19 mouse cellular contexts compared by ENCODE assay signal in the genomic region with DNA sequence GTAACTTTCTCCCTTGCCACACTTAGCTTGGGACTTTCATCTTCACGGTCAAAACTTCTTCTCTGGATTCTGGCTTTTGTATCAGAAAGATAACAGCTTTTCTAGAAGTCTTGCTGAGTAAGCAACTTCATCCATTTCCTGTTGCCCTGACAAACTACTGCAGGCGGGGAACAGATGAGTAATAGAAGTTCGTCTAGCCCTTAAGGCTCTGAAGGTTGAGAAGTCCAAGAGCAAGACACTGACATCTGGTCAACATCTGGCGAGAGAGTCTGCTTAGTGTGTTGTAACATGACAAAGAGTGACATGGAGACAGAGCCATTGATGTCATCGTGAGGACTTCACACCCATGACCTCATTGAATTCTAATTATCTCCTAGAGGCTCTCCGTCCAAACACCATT.
DNase-seq lines count a peak whose midpoint lies in the region; ATAC-seq and TF ChIP-seq lines count a peak whose summit lies in the region.
"Had no signal": no experiment of that assay in that cellular context is flagged by ENCODE, and none has a peak within 500 bp of the region (broad histone marks: within the 10 kb centered on the region; RNA-seq: fewer than 3 reads in every experiment).

No protein-coding gene starts in this region.

- no peak for ATAC-seq in lung, embryonic 14.5 days (ENCODE audit: insufficient read depth)
- ATAC-seq in liver, embryonic 12.5 days: no peak
- ATAC-seq: forebrain, embryonic 15.5 days had no signal

- H3K9ac ChIP-seq in lung, embryonic 14.5 days: no peak overlapping the region
- no peak overlapping the region for H3K9ac ChIP-seq in liver, embryonic 12.5 days
- H3K9ac ChIP-seq: forebrain, embryonic 15.5 days; hindbrain, embryonic 13.5 days; liver, embryonic 13.5 days had no signal

- no peaks in the 10 kb centered on the region for H3K36me3 ChIP-seq in lung, embryonic 14.5 days (ENCODE audit: insufficient read depth)
- H3K36me3 ChIP-seq in liver, embryonic 12.5 days: no peaks in the 10 kb centered on the region
- H3K36me3 ChIP-seq: forebrain, embryonic 15.5 days; hindbrain, embryonic 13.5 days; liver, embryonic 13.5 days had no signal

- 43% methylated on average over 6 of the region's 6 CpGs for WGBS in lung, embryonic 14.5 days
- 35% methylated on average over 6 of the region's 6 CpGs for WGBS in liver, embryonic 12.5 days (ENCODE audit: insufficient replicate concordance)

- DNase-seq in gastrocnemius, adult 2 months: no peak
- no peak for DNase-seq in gastrocnemius, postnatal 25 days
- DNase-seq in lung, embryonic 14.5 days: peak; percentile 45
- no peak for DNase-seq in lung, postnatal 14 days
- peak; percentile 74 for DNase-seq in heart, adult 8-10 months (ENCODE audit: low spot score)
- peak; percentile 9 for DNase-seq in induced T-regulatory cell, adult 2 months (ENCODE audit: low read depth)
- DNase-seq in thymus, postnatal 4 days: no peak
- DNase-seq: adrenal gland, postnatal 36 days; B cell, adult 2 months; cerebellum, postnatal 14 days; kidney, adult 11 months; layer of hippocampus, adult 9-11 months; liver, embryonic 13.5 days; midbrain, embryonic 14.5 days; right cerebral cortex, postnatal 4 days; thymus, postnatal 36 days had no signal

- H3K4me2 ChIP-seq in lung, embryonic 14.5 days: no peak overlapping the region
- no peak overlapping the region for H3K4me2 ChIP-seq in liver, embryonic 12.5 days
- H3K4me2 ChIP-seq: forebrain, embryonic 15.5 days; hindbrain, embryonic 13.5 days; liver, embryonic 13.5 days had no signal

- H3K4me3 ChIP-seq in gastrocnemius, adult 2 months: no peak overlapping the region
- H3K4me3 ChIP-seq in lung, embryonic 14.5 days (ENCODE audit: low read depth, low read length): no peak overlapping the region
- H3K4me3 ChIP-seq in liver, embryonic 12.5 days: no peak overlapping the region
- H3K4me3 ChIP-seq: forebrain, embryonic 15.5 days; hindbrain, embryonic 13.5 days; liver, embryonic 13.5 days had no signal

- peaks cover 3% of the 10 kb centered on the region; the same call in 1 of the 2 replicates for H3K4me1 ChIP-seq in lung, embryonic 14.5 days (ENCODE audit: insufficient read depth)
- H3K4me1 ChIP-seq in liver, embryonic 12.5 days: no peaks in the 10 kb centered on the region
- H3K4me1 ChIP-seq: forebrain, embryonic 15.5 days; hindbrain, embryonic 13.5 days; liver, embryonic 13.5 days had no signal

- TF ChIP-seq CTCF in gastrocnemius, adult 2 months (IDR thresholded peaks at IDR 0.05): no peak
- no peak for TF ChIP-seq CTCF in lung, embryonic 14.5 days (IDR thresholded peaks at IDR 0.05; ENCODE audit: low read depth)

- intact Hi-C loops in gastrocnemius, adult 2 months (cut with DNase I): no loop called here

- peak overlapping the region; percentile 57 for H3K27ac ChIP-seq in gastrocnemius, adult 2 months
- H3K27ac ChIP-seq in lung, embryonic 14.5 days (ENCODE audit: low read depth): no peak overlapping the region
- no peak overlapping the region for H3K27ac ChIP-seq in liver, embryonic 12.5 days
- H3K27ac ChIP-seq: forebrain, embryonic 15.5 days; hindbrain, embryonic 13.5 days; liver, embryonic 13.5 days had no signal

- no peaks in the 10 kb centered on the region for H3K27me3 ChIP-seq in lung, embryonic 14.5 days (ENCODE audit: insufficient read depth, low read length)
- no peaks in the 10 kb centered on the region for H3K27me3 ChIP-seq in liver, embryonic 12.5 days (replicated peaks)
- H3K27me3 ChIP-seq: forebrain, embryonic 15.5 days; hindbrain, embryonic 13.5 days; liver, embryonic 13.5 days had no signal

- no peaks in the 10 kb centered on the region for H3K9me3 ChIP-seq in lung, embryonic 14.5 days (ENCODE audit: low read depth, low read length)
- 0 out of 2 replicates have a peak, but pooled peaks cover 5% of the 10 kb centered on the region for H3K9me3 ChIP-seq in liver, embryonic 12.5 days (replicated peaks)
- H3K9me3 ChIP-seq: forebrain, embryonic 15.5 days; hindbrain, embryonic 13.5 days had no signal

Comparison
In these comparisons a context has a peak if more than half of its experiments do, and no peak if none do; other contexts are left out.
1. DNase-seq: peak in lung, embryonic 14.5 days (single experiment), heart, adult 8-10 months (single experiment) and induced T-regulatory cell, adult 2 months (single experiment); none in gastrocnemius, adult 2 months (single experiment), gastrocnemius, postnatal 25 days (single experiment), lung, postnatal 14 days (single experiment) and thymus, postnatal 4 days (single experiment).